ENCODE assay signal across 10 mouse cellular contexts in the genomic region with DNA sequence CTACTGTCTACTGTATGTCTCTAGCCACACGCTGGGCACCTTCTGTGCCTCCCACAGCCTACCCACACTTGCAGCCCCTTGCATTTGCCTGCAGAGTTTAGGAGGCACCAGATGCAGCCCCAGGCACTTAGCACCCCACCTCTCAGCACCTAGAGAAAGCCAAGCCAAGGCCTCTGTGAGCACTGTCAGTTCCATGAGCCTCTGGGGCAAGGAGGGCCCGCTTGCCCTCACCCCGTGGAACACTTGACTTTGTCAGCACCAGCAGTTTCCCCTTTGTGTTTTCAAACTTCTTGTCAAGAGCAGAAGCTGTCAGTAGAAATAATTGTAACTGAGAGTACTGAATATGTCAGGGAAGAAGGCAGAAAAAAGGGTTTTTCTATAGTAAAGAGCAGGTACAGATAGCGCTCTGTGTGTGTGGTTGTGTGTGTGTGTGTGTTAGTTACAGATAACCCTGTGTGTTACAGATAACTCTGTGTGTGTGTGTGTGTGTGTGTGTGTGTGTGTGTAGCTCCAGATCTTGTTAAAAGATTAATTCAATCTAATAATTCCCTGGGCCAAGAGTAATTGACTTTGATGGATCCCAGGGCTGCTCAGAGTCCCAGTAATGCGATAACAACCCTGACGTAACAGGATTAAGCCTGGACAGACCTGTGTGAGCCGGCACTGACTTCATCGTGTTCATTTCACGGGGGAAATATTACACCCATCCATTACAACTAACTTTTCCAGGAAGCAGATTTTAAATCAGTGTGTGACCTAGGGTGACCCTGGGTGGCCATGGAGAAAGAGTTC. TPM values are rescaled to one million over a fixed set of nuclear protein-coding genes. Genes with fewer than 3 reads are reported as not detected.
A peak's percentile ranks its signal among the peaks of the same experiment; 100 is the strongest.
DNase-seq lines count a peak whose midpoint lies in the region; ATAC-seq and TF ChIP-seq lines count a peak whose summit lies in the region.
"Had no signal": no experiment of that assay in that cellular context is flagged by ENCODE, and none has a peak within 500 bp of the region (broad histone marks: within the 10 kb centered on the region; RNA-seq: fewer than 3 reads in every experiment).

No protein-coding gene starts in this region.

- H3K36me3 ChIP-seq in stomach, embryonic 14.5 days (ENCODE audit: control insufficient read depth, insufficient read depth, low read length), result peaks cover 54% of the 10 kb centered on the region

- H3K4me1 ChIP-seq in stomach, embryonic 14.5 days (ENCODE audit: control insufficient read depth, insufficient read depth, low read length), result no peaks in the 10 kb centered on the region

- no peaks in the 10 kb centered on the region for H3K27me3 ChIP-seq in stomach, embryonic 14.5 days (ENCODE audit: control insufficient read depth, insufficient read depth, low read length)
- H3K27me3 ChIP-seq: embryonic facial prominence, embryonic 15.5 days had no signal

- DNase-seq in gastrocnemius, adult 2 months, result no peak
- DNase-seq in gastrocnemius, adult 8-10 months (ENCODE audit: low spot score in 2 of 2), result no peak
- no peak for DNase-seq in layer of hippocampus, adult 2 months (ENCODE audit: low spot score in 2 of 2)
- no peak for DNase-seq in layer of hippocampus, postnatal 10 days (ENCODE audit: low spot score in 2 of 2)
- DNase-seq in kidney, postnatal 10 days, result peak; percentile 20
- DNase-seq in left cerebral cortex, adult 8-10 months (ENCODE audit: low spot score in 2 of 2), result no peak
- DNase-seq: lung, adult 2 months had no signal

- WGBS in stomach, embryonic 14.5 days, result 64% methylated on average over 9 of the region's 9 CpGs

- peak; percentile 54; the same call in 1 of the 2 replicates for ATAC-seq in stomach, embryonic 14.5 days (ENCODE audit: insufficient number of reproducible peaks, insufficient read depth, low FRiP score, low read depth)
- ATAC-seq in erythroblast, adult 5-6 weeks (replicated peaks; ENCODE audit: low FRiP score, poor library complexity, severe bottlenecking), result no peak

- intact Hi-C loops in gastrocnemius, adult 2 months (cut with DNase I), result no loop called here

- no peak for TF ChIP-seq CTCF in gastrocnemius, adult 2 months (IDR thresholded peaks at IDR 0.05)
- TF ChIP-seq CTCF in layer of hippocampus, adult 2 months (conservative IDR thresholded peaks at IDR 0.05), result no peak

- H3K27ac ChIP-seq in gastrocnemius, adult 2 months, result peak overlapping the region; percentile 70
- H3K27ac ChIP-seq in layer of hippocampus, adult 2 months, result 0 out of 2 replicates have a peak overlapping the region, but pooled peaks have one; percentile 23
- peak overlapping the region; percentile 28; the same call in 1 of the 2 replicates for H3K27ac ChIP-seq in stomach, embryonic 14.5 days (ENCODE audit: low read length)
- H3K27ac ChIP-seq: embryonic facial prominence, embryonic 15.5 days had no signal

- H3K9me3 ChIP-seq in stomach, embryonic 14.5 days (ENCODE audit: control insufficient read depth, low read depth, low read length), result no peaks in the 10 kb centered on the region
- H3K9me3 ChIP-seq: embryonic facial prominence, embryonic 15.5 days had no signal

- no peak overlapping the region for H3K4me3 ChIP-seq in gastrocnemius, adult 2 months
- H3K4me3 ChIP-seq in layer of hippocampus, adult 2 months, result no peak overlapping the region
- no peak overlapping the region for H3K4me3 ChIP-seq in stomach, embryonic 14.5 days (ENCODE audit: low read depth, low read length)
- H3K4me3 ChIP-seq: embryonic facial prominence, embryonic 15.5 days had no signal

- no peak overlapping the region for H3K4me2 ChIP-seq in stomach, embryonic 14.5 days (replicated peaks; ENCODE audit: low read depth, low read length)
- H3K4me2 ChIP-seq: embryonic facial prominence, embryonic 15.5 days had no signal

- no peak overlapping the region for H3K9ac ChIP-seq in stomach, embryonic 14.5 days (replicated peaks; ENCODE audit: low read depth, low read length)
- H3K9ac ChIP-seq: embryonic facial prominence, embryonic 15.5 days had no signal

RNA-seq across cellular contexts. Expression of a gene that starts 25.9 kb away (rescaled TPM):
- total RNA-seq in gastrocnemius, adult 2 months (2021), result 1 to 10 TPM; 5.3 to 6.1 TPM
- total RNA-seq in gastrocnemius, adult 8-10 months (2022), result 1 to 10 TPM; 5.6 to 8.7 (median 7.4) TPM
- 10 to 100 TPM; 20.2 to 20.8 TPM for total RNA-seq in layer of hippocampus, adult 2 months (2021)
- 10 to 100 TPM; 26.7 to 28.0 TPM for total RNA-seq in layer of hippocampus, postnatal 10 days (2021)
- polyA plus RNA-seq in stomach, embryonic 14.5 days (2014; fragmentation: Nextera tagmentation; extraction: Ambion mirVana), result 21.8 TPM in 2 replicates
- 6.1 and 9.6 TPM in 2 replicates for total RNA-seq in erythroblast, adult 5-6 weeks (2015; ENCODE audit: low replicate concordance)
- total RNA-seq in erythroblast, adult 5-6 weeks (2017; ENCODE audit: low replicate concordance), result 3.6 and 17.0 TPM in 2 replicates
- total RNA-seq in left cerebral cortex, adult 8-10 months (2022), result 10 to 100 TPM; 21.5 to 25.3 (median 23.8) TPM
